Mouse (Mus musculus): ENCODE data around the gene Aagab. TPM values are rescaled to one million over a fixed set of nuclear protein-coding genes. Genes with fewer than 3 reads are reported as not detected.
A peak's percentile ranks its signal among the peaks of the same experiment; 100 is the strongest.

Gene Aagab
- total RNA-seq, 2 experiments from 2014 or later: 60.3 to 61.0 TPM

DNA sequence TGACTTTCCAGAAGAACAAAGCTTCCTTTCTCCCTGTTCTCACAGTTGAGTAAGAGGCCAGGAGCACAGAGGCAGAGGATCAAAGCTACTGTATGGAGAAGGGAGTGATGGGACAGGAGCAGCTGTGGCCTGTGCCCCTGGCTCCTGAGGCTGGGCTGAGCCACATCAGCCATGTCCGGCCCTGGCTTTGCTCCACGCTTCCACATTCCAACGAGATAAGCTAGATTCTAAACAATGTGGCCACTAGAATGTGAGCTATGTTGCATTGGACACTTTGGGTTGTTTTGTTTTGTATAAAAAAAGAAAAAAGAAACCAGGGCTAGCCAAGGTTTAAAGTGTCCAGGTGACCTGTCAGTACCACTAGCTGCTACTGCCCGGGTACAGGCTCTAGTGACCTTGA is 54.7 kb downstream of the Aagab start:
- Histone ChIP-seq H3K4me3 (no peak overlapping the region), H3K27ac (no peak overlapping the region)
- no peak for TF ChIP-seq CTCF (conservative IDR thresholded peaks at IDR 0.05)
- no peak for DNase-seq (ENCODE audit: low spot score in 2 of 2)

DNA sequence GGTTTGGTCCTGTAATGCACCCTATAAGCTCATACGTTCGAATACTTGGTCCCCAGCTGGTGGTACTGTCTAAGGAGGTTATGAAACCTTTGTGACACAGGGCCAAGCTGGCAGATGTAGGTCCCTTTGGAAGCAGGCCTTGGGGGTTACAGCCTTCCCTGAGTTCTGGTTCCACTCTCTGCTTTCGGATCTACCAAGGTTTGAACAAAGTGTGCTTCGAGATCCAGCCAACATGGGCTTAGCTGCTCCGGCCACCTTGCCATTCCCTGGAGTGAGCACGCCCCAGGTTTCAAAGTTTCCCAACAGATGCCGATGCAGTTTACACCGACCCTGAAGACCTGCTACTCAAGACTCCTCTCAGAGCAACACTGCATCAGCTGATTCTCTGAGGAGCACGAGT is 56.0 kb downstream of the Aagab start:
- no peak for DNase-seq (ENCODE audit: low spot score in 2 of 2)
- Histone ChIP-seq H3K4me3 (no peak overlapping the region), H3K27ac (no peak overlapping the region)
- TF ChIP-seq CTCF (conservative IDR thresholded peaks at IDR 0.05): no peak

DNA sequence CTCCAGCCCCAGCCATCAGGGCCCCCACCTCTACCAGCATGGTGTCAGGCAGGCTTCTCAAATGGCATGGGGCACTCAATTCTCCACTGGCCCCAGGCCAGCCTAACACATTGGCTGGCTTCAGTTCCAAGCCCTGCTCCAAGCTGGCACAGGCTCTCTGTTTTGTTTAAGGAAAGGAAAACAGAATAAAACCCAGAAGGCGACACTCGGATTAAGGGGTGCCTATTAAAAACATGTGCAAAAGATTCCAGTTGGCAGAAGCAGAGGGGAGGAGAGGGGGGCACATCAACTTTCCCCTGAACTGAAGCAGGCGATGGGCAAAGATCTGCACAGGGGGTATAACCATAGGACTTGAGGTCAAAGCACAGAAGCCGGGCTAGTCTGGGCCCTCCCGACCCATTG is 56.5 kb downstream of the Aagab start:
- no peak for DNase-seq (ENCODE audit: low spot score in 2 of 2)
- Histone ChIP-seq H3K4me3 (no peak overlapping the region), H3K27ac (no peak overlapping the region)
- TF ChIP-seq CTCF (conservative IDR thresholded peaks at IDR 0.05): no peak

DNA sequence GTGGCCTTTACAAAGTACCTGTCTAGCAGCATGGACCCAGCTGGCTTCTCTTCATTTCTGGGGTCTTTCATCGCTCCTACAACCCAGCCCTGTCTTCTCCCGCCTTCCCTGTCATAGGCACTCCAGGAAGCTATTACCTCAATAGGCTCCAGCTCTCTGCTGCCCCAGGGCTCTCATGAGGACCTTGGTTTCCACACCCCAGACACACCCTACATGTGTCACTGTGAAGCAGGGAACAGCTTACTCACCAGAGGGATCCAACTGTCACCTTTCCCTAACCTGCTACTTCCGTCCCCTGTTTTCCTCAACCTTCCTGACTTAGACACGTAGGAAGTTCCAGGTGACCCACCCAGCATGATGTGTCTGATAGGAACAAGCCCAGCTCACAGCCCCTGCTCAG is 57.6 kb downstream of the Aagab start:
- no peak for DNase-seq (ENCODE audit: low spot score in 2 of 2)
- TF ChIP-seq CTCF (conservative IDR thresholded peaks at IDR 0.05): no peak
- Histone ChIP-seq H3K4me3 (no peak overlapping the region), H3K27ac (no peak overlapping the region)

DNA sequence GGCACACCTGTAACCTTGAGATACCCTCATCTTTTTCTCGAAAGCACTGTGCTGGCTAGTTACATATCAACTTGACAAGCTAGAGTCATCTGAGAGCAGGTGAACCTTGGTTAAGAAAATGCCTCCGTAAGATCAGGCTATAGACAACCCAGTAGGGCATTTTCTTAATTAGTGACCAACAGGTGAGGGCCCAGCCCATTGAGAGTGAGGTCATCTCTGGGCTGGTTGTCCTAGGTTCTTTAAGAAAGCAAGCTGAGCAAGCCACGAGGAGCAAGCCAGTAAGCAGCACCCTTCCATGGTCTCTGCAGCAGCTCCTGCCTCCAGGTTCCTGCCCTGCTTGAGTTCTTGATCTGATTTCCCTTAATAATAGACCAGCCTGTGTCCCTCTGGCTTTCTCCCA is 58.2 kb downstream of the Aagab start:
- Histone ChIP-seq H3K4me3 (no peak overlapping the region), H3K27ac (no peak overlapping the region)
- TF ChIP-seq CTCF (conservative IDR thresholded peaks at IDR 0.05): no peak
- no peak for DNase-seq (ENCODE audit: low spot score in 2 of 2)

DNA sequence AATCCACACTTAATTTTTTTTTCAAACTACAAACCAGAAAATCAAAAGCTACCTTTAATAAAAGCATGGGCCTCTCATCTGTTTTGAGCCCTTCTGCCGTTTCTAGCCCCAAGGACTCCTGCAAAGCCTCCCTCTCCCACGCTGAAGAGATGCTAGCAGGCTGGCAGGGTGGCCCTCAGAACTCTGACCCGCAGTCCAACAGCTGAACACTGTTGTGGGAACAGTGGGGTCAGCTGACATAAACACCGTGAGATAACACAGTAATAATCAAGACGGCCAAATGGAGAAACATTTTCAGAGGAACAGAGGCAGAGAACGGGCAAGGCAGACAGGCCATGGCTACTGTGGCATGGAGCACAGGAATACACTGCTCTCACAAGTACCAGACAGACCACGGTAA is 60.3 kb downstream of the Aagab start:
- H3K4me3 ChIP-seq: no peak overlapping the region
- no peak for DNase-seq (ENCODE audit: low spot score in 2 of 2)
- H3K27ac ChIP-seq: no peak overlapping the region
- no peak for TF ChIP-seq CTCF (conservative IDR thresholded peaks at IDR 0.05)

DNA sequence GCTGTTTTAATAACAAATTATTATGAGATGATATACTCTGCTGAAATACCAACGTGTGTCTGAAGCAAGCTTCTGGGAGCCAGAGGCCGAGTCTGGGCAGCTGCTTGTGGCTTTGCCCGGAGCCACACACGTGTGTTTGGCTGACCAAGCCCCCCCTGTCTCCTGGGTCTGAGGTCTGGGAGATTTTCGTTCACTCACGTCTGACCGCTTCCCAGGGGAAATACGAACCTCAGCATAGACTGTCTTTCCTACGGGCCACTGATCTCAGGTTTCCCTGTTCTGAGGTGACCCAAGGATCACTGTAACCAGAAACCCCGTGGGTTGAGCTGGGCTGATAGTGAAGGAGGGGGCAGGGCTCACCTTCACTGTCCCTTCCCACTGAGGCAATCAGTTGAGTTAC is 60.8 kb downstream of the Aagab start:
- no peak for TF ChIP-seq CTCF (conservative IDR thresholded peaks at IDR 0.05)
- Histone ChIP-seq H3K27ac (no peak overlapping the region), H3K4me3 (no peak overlapping the region)
- DNase-seq (ENCODE audit: low spot score in 2 of 2): no peak

DNA sequence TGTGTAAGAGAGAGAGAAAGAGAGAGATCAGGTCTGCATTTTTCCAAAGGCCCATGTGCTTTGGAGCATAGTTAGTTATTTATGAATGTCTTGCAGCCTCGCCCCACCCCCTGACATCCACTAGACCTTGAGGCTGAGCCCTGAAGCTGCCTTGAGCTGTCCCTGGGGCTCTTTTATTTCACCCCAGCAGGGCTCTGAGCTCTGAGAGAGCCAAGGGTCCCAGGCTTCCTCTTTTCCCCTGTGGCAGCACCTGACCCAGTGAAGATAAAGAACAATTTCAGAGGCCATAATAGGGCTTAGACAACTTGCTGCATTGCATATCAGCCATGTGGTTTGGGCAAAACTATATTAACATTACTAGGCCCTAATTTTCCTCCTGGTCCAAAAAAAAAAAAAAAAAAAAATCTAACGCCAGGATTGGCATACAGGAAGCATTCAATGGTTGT is 61.9 kb downstream of the Aagab start:
- Histone ChIP-seq H3K4me3 (no peak overlapping the region), H3K27ac (no peak overlapping the region)
- TF ChIP-seq CTCF (conservative IDR thresholded peaks at IDR 0.05): no peak
- no peak for DNase-seq (ENCODE audit: low spot score in 2 of 2)

DNA sequence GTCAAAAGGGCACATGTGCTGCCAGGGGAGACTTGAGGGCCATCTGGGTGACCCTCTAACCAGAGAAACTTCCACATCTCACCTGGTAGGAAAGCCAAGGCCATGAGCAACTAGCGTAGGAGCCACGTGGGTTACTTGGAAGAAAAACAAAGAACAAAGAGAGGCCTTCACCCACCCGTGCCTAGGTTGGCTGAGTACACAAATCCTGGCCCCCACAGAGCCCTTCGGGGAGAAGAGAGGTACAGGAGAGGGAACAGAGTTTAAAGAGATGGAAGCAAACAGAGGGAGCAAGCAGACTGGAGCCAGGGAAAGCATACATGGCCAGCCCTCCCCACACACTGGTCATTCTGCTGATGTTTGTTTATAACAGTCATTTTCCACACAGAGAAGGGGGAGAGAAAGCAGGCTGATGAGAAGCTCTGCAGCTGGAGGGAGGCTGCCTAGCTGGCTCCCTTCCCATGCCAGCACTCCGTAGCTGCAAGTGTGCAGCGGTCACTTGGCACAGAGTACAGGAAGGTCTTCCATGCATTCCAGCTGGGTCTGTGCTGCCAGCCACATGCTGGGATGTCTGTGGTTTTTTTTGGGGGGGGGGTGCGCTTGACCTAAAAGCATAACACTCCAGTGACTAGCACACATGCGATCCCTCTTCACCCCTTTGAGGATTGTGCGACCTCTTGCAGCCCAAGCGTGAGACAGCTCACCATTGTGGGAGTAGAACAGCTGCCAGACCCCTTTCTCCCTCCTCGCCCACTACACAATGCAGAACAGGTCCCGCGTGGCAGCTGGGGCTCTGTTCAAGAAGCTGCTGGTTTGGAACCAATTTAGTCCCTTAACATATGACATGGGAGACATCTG is 62.6 kb downstream of the Aagab start:
- no peak overlapping the region for H3K4me3 ChIP-seq
- TF ChIP-seq CTCF (conservative IDR thresholded peaks at IDR 0.05): no peak
- no peak for DNase-seq (ENCODE audit: low spot score in 2 of 2)
- no peak overlapping the region for H3K27ac ChIP-seq

DNA sequence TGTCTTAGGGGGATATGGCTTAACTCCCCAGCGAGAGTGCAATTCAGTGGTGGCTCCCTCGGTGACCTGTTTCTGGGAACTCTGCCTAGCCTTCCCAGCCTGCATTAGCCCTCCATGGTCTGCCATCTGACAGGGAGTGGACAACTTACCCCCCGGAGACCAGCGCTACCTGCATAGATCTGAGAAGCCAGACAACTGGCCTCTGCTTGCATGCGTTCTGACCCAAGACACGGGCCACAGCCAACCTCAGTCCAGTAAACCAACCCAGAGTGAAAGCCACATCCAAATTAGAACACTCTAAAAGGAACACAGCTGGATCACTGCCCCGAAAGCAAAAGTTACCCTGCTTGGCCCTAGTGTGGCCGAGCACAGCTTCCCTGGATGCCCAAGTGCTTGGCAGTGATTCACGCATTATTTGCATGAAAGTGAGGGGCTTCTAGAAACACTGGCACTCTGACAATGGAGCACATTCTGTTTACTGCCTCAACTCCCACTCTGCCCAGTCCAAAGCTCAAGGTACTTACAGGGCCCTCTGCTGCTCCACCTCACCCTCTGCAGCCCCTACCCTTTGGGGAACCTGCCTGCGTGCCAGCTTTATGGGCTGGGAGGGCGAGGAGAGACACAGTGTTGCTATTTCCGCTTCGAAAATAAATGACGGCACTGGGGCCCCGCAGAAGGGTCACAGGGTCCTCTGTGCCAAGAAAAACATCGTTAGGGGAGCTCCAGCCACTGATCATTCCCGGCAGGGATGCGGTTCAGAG is 64.3 kb downstream of the Aagab start:
- TF ChIP-seq CTCF (conservative IDR thresholded peaks at IDR 0.05): 0 out of 2 replicates have a peak, but pooled peaks have one; percentile 5
- DNase-seq (ENCODE audit: low spot score in 2 of 2): no peak
- no peak overlapping the region for H3K4me3 ChIP-seq
- H3K27ac ChIP-seq: 0 out of 2 replicates have a peak overlapping the region, but pooled peaks have one; percentile 23

DNA sequence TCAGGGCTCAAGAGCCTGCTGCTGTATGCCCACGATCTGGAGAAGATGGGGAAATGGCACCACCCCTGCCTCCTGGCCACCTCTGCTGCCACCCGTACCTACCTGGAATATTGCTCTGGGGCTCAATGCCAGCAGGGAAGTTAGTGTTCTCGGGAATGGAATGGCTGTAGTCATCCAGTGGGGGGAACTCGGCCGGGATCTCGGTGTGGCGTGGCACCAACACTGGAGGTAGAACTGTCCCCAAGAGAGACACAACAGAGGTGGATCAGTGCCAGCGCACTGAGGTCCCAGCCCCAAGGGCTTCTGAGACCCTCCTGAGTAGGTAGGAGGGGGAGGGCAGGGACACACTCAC is 64.9 kb downstream of the Aagab start:
- no peak overlapping the region for H3K4me3 ChIP-seq
- no peak for DNase-seq (ENCODE audit: low spot score in 2 of 2)
- H3K27ac ChIP-seq: 0 out of 2 replicates have a peak overlapping the region, but pooled peaks have one; percentile 23
- no peak for TF ChIP-seq CTCF (conservative IDR thresholded peaks at IDR 0.05)

DNA sequence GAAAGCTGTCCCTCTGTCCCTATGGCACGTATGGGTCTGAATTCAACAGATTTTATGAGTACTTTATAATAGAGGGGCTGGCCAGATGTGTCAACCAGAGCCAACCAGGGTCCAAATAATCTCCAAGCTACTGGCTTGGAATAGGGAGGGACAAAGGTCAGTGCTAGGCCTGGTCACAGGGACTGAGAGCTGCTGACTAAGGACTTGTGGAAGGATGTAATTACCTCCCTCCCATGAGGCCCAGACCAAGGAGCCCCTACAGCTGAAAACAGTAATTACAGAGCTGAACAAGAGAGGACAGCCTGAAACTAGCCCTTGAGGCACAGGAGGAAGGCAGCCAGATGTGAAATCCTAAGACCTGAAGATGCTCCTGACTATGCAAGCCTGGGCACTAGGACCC is 66.2 kb downstream of the Aagab start:
- no peak for DNase-seq (ENCODE audit: low spot score in 2 of 2)
- Histone ChIP-seq H3K27ac (no peak overlapping the region), H3K4me3 (no peak overlapping the region)
- TF ChIP-seq CTCF (conservative IDR thresholded peaks at IDR 0.05): no peak

DNA sequence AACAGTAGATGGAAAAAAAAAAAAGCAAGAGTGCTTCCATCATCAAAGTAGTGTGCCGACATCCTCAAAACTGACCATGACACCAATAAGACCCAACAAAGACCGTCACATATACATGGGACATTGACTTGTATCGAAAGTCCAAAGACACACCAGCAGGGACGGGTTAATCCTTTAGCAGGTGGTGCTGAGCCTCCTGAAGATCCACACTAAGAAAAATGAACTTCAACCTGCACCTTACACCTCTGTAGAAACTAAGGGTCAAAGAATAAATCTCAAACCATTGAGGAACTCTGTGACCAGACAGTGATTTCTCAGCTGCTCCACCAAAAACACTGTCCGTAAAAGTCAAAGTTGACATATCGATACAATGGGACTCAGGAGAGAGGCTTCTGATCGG is 67.4 kb downstream of the Aagab start:
- TF ChIP-seq CTCF (conservative IDR thresholded peaks at IDR 0.05): no peak
- no peak overlapping the region for H3K4me3 ChIP-seq
- H3K27ac ChIP-seq: no peak overlapping the region
- no peak for DNase-seq (ENCODE audit: low spot score in 2 of 2)
